Mouse (Mus musculus): ENCODE measurements around the gene Olfr813.
"Not testable (repeated sequence)": the region's sequence is repeated elsewhere in the genome, so short reads cannot be mapped to it uniquely, and the experiment has no call there.

Gene Olfr813

DNA sequence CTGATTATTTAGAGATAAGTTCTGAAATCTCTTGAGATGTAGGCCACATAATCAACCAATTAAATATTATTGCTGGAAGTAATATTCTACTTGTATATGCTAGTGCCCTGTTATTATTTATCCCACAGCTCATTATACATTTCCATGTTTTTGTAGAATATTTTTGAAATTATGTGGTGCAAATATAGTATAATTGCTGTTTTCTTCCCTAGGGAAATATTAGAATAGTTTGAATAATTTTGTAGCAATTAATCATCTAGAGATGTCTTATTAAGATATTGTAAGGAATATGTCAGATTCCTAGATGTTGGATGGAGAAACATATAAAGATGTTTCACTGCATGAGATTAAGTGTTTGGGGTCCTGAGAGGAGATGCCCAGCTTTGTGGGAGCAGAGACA lies at the start of gene Olfr813:
Gene Olfr813, plus strand, starts transcription at position 301 of the 400 bp plus-strand sequence.
- DNase-seq: no peak

GRCm38 (mm10) chr10:129845994-129846393 lies 9.2 kb upstream of the Olfr813 start, which contains the start of gene Olfr812:
Gene Olfr812, minus strand, starts transcription at chr10:129846094.
- DNase-seq: no peak

GRCm38 (mm10) chr10:129847343-129847742 lies 7.8 kb upstream of the Olfr813 start:
- no peak for DNase-seq

- not testable (repeated sequence) for DNase-seq
Observed at GRCm38 (mm10) chr10:129879751-129880150, 24.6 kb downstream of the Olfr813 start, which contains the start of gene Olfr814. Gene Olfr814, minus strand, starts transcription at chr10:129879851.

DNA sequence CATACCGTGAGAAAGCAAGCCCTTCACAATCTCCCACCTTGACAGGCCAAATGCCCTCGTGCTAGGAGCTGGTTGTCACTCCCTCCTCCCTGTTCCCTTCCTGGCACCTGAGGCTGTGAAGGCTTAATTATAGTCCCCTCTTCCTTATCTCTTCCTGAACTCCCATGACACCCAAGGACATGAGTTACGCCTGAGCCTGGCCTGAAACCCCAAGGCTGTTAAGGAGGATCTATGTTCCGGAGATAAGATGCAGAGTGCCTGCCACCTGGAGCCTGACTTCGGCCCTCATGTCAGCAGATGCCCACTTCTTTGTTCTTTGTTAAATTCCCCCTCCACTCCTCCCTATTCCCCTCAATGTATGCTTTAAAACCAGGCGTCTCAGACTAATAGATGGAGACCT lies 30.3 kb downstream of the Olfr813 start:
- not testable (repeated sequence) for DNase-seq

GRCm38 (mm10) chr10:129885934-129886333 lies 30.8 kb downstream of the Olfr813 start:
- no peak for DNase-seq

DNA sequence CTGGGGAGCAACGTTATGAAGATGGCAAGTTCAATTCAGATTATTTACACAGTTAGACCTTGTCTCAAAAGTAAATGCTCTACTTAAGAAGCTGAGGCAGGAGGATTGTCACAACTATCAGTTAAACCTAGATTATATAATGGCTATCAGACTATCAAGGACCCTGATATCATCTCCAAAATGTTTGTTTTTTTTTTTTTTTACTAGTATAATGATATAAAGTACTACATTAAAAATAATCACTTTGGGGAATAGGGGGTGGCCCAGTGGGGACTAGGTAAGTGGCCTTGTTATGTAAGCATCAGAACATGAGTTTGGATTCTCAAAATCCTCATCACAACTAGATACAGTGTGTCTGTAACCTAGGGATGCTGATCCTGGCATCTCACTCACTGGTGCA lies 50.6 kb downstream of the Olfr813 start, which contains the start of gene Olfr815:
Gene Olfr815, minus strand, starts transcription at position 101 of the 400 bp plus-strand sequence.
- not testable (repeated sequence) for DNase-seq
